Mouse (Mus musculus) heart, embryonic 10.5 days (tissue): ENCODE results near the gene A230050P20Rik. TPM values are rescaled to one million over a fixed set of nuclear protein-coding genes. Genes with fewer than 3 reads are reported as not detected.

Experiments used
- DNase-seq: peaks from one replicate; pipeline ENCODE4 v3.0.0-alpha.2; 2017; ENCODE audit warnings: low spot score
- H3K27ac ChIP-seq: fragments of 300-500 bp; sonication (generic); 2 replicates; pipeline ENCODE4 v1.5.1; 2016; ENCODE audit warnings: mild to moderate bottlenecking
- H3K27me3 ChIP-seq: fragments of 300-500 bp; sonication (generic); 2 replicates; pipeline ENCODE4 v1.6.1; 2016; ENCODE audit warnings: mild to moderate bottlenecking; ENCODE audit not compliant: poor library complexity, insufficient read depth, severe bottlenecking
- H3K36me3 ChIP-seq: fragments of 300-500 bp; sonication (generic); 2 replicates; pipeline ENCODE4 v1.6.1; 2016; ENCODE audit warnings: mild to moderate bottlenecking, moderate library complexity
- H3K4me1 ChIP-seq: fragments of 300-500 bp; sonication (generic); 2 replicates; pipeline ENCODE4 v1.6.1; 2016; ENCODE audit warnings: mild to moderate bottlenecking
- H3K4me3 ChIP-seq: fragments of 300-500 bp; sonication (generic); 2 replicates; pipeline ENCODE4 v1.5.1; 2016; ENCODE audit warnings: mild to moderate bottlenecking, moderate library complexity
- H3K9me3 ChIP-seq: fragments of 300-500 bp; sonication (generic); 2 replicates; pipeline ENCODE4 v1.6.1; 2016; ENCODE audit warnings: mild to moderate bottlenecking, moderate library complexity
- WGBS: fragments of 180-500 bp; shearing (Covaris S2); methylation state at CpG from one replicate; pipeline ENCODE4 v1.1.7; 2016; 5-methylcytosine and 5-hydroxymethylcytosine counted together
- polyA plus RNA-seq: library from polyadenylated mRNA; unstranded; fragments of >200 nt; fragmentation: Nextera tagmentation; extraction: Ambion mirVana; gene quantifications from 2 replicates; pipeline ENCODE4 v1.2.1, GENCODE M21; 2016

Gene A230050P20Rik
- polyA plus RNA-seq, 1 experiment from 2014 or later = 3.0 TPM

GRCm38 (mm10) chr9:20850179-20850578, 18.3 kb upstream of the A230050P20Rik start:
- DNase-seq = no peak
- WGBS = 77% methylated on average over 2 of the region's 2 CpGs

GRCm38 (mm10) chr9:20857131-20857530, 11.3 kb upstream of the A230050P20Rik start:
- Histone ChIP-seq H3K27ac (no peak overlapping the region), H3K4me1 (no peaks in the 10 kb centered on the region), H3K9me3 (no peaks in the 10 kb centered on the region), H3K36me3 (no peaks in the 10 kb centered on the region), H3K4me3 (no peak overlapping the region), H3K27me3 (no peaks in the 10 kb centered on the region; the same call in 1 of the 2 replicates)
- no peak for DNase-seq
- WGBS = 8% methylated on average over 6 of the region's 6 CpGs

More at GRCm38 (mm10) chr9:20850179-20850578, 18.3 kb upstream of the A230050P20Rik start:
- no peak overlapping the region for H3K4me3 ChIP-seq
- no peaks in the 10 kb centered on the region for H3K9me3 ChIP-seq
- no peak overlapping the region for H3K27ac ChIP-seq
- H3K27me3 ChIP-seq = peaks cover 8% of the 10 kb centered on the region
- H3K4me1 ChIP-seq = no peaks in the 10 kb centered on the region
- H3K36me3 ChIP-seq = no peaks in the 10 kb centered on the region

- no peak overlapping the region for H3K4me3 ChIP-seq
- DNase-seq = no peak
- H3K27me3 ChIP-seq = no peaks in the 10 kb centered on the region
- H3K36me3 ChIP-seq = no peaks in the 10 kb centered on the region
- no peak overlapping the region for H3K27ac ChIP-seq
- no peaks in the 10 kb centered on the region for H3K4me1 ChIP-seq
- 41% methylated on average over 6 of the region's 6 CpGs for WGBS
- no peaks in the 10 kb centered on the region for H3K9me3 ChIP-seq
Observed at GRCm38 (mm10) chr9:20859926-20860325, 8.5 kb upstream of the A230050P20Rik start.

- DNase-seq = no peak
- H3K4me3 ChIP-seq = no peak overlapping the region
- 12% methylated on average over 4 of the region's 4 CpGs for WGBS
- no peaks in the 10 kb centered on the region for H3K36me3 ChIP-seq
- no peaks in the 10 kb centered on the region for H3K4me1 ChIP-seq
- no peak overlapping the region for H3K27ac ChIP-seq
- H3K27me3 ChIP-seq = peaks cover 10% of the 10 kb centered on the region
- no peaks in the 10 kb centered on the region for H3K9me3 ChIP-seq
Observed at GRCm38 (mm10) chr9:20861821-20862220, 6.6 kb upstream of the A230050P20Rik start.

- Histone ChIP-seq H3K27me3 (peaks cover 14% of the 10 kb centered on the region), H3K36me3 (no peaks in the 10 kb centered on the region), H3K4me1 (no peaks in the 10 kb centered on the region), H3K27ac (no peak overlapping the region), H3K4me3 (no peak overlapping the region), H3K9me3 (no peaks in the 10 kb centered on the region)
- WGBS = 47% methylated on average over 4 of the region's 4 CpGs
- DNase-seq = no peak
Observed at GRCm38 (mm10) chr9:20862225-20862624, 6.2 kb upstream of the A230050P20Rik start.

GRCm38 (mm10) chr9:20866879-20867278, 1.6 kb upstream of the A230050P20Rik start:
- Histone ChIP-seq H3K9me3 (no peaks in the 10 kb centered on the region), H3K27ac (no peak overlapping the region), H3K4me1 (peaks cover 12% of the 10 kb centered on the region), H3K36me3 (0 out of 2 replicates have a peak, but pooled peaks cover 2% of the 10 kb centered on the region), H3K4me3 (no peak overlapping the region), H3K27me3 (peaks cover 55% of the 10 kb centered on the region)
- 45% methylated on average over 3 of the region's 3 CpGs for WGBS
- DNase-seq = no peak

GRCm38 (mm10) chr9:20869246-20869645, 804 bp downstream of the A230050P20Rik start:
- 4% methylated on average over 19 of the region's 19 CpGs for WGBS
- no peak for DNase-seq
- Histone ChIP-seq H3K9me3 (no peaks in the 10 kb centered on the region), H3K27ac (no peak overlapping the region), H3K27me3 (peaks cover 67% of the 10 kb centered on the region), H3K36me3 (0 out of 2 replicates have a peak, but pooled peaks cover 2% of the 10 kb centered on the region), H3K4me1 (peaks cover 12% of the 10 kb centered on the region), H3K4me3 (peak overlapping the region; percentile 60)

- Histone ChIP-seq H3K9me3 (no peaks in the 10 kb centered on the region), H3K27ac (no peak overlapping the region), H3K4me3 (no peak overlapping the region), H3K36me3 (0 out of 2 replicates have a peak, but pooled peaks cover 2% of the 10 kb centered on the region), H3K4me1 (peaks cover 12% of the 10 kb centered on the region), H3K27me3 (peaks cover 72% of the 10 kb centered on the region)
- DNase-seq = no peak
- 65% methylated on average over 12 of the region's 12 CpGs for whole genome bisulfite sequencing
Observed at GRCm38 (mm10) chr9:20870211-20871173, 2.0 kb downstream of the A230050P20Rik start.

- H3K27me3 ChIP-seq = peaks cover 64% of the 10 kb centered on the region
- 86% methylated on average over 10 of the region's 10 CpGs for whole genome bisulfite sequencing
Observed at GRCm38 (mm10) chr9:20872991-20873390, 4.5 kb downstream of the A230050P20Rik start.

GRCm38 (mm10) chr9:20873521-20873920, 5.1 kb downstream of the A230050P20Rik start:
- WGBS = 83% methylated on average over 12 of the region's 12 CpGs

More at GRCm38 (mm10) chr9:20872991-20873390, 4.5 kb downstream of the A230050P20Rik start:
- no peak overlapping the region for H3K27ac ChIP-seq
- no peak for DNase-seq
- no peak overlapping the region for H3K4me3 ChIP-seq
- H3K9me3 ChIP-seq = no peaks in the 10 kb centered on the region
- 0 out of 2 replicates have a peak, but pooled peaks cover 2% of the 10 kb centered on the region for H3K36me3 ChIP-seq
- peaks cover 12% of the 10 kb centered on the region for H3K4me1 ChIP-seq

GRCm38 (mm10) chr9:20875021-20875790, 6.8 kb downstream of the A230050P20Rik start:
- Histone ChIP-seq H3K27me3 (peaks cover 42% of the 10 kb centered on the region), H3K27ac (no peak overlapping the region), H3K4me3 (no peak overlapping the region), H3K4me1 (peaks cover 8% of the 10 kb centered on the region; the same call in 1 of the 2 replicates), H3K36me3 (0 out of 2 replicates have a peak, but pooled peaks cover 2% of the 10 kb centered on the region), H3K9me3 (no peaks in the 10 kb centered on the region)
- no peak for DNase-seq
- 65% methylated on average over 23 of the region's 23 CpGs for WGBS

More at GRCm38 (mm10) chr9:20873521-20873920, 5.1 kb downstream of the A230050P20Rik start:
- Histone ChIP-seq H3K4me3 (no peak overlapping the region), H3K27me3 (peaks cover 59% of the 10 kb centered on the region), H3K4me1 (peaks cover 11% of the 10 kb centered on the region), H3K36me3 (0 out of 2 replicates have a peak, but pooled peaks cover 2% of the 10 kb centered on the region), H3K9me3 (no peaks in the 10 kb centered on the region), H3K27ac (no peak overlapping the region)
- DNase-seq = no peak

- H3K36me3 ChIP-seq = no peaks in the 10 kb centered on the region
- H3K4me3 ChIP-seq = no peak overlapping the region
- H3K27me3 ChIP-seq = peaks cover 31% of the 10 kb centered on the region
- H3K9me3 ChIP-seq = no peaks in the 10 kb centered on the region
- no peak overlapping the region for H3K27ac ChIP-seq
- DNase-seq = no peak
- H3K4me1 ChIP-seq = peaks cover 8% of the 10 kb centered on the region; the same call in 1 of the 2 replicates
- 63% methylated on average over 9 of the region's 9 CpGs for WGBS
Observed at GRCm38 (mm10) chr9:20876318-20877117, 8.1 kb downstream of the A230050P20Rik start.
